Mouse (Mus musculus) forebrain, embryonic 13.5 days (tissue): Measurements from ENCODE around the gene Gm10665. TPM values are rescaled to one million over a fixed set of nuclear protein-coding genes. Genes with fewer than 3 reads are reported as not detected.
"Not testable (repeated sequence)": the region's sequence is repeated elsewhere in the genome, so short reads cannot be mapped to it uniquely, and the experiment has no call there.

Experiments
- ATAC-seq: fragments of 200-750 bp; cut with Nextera tagmentation; 2 replicates; pipeline ENCODE4 v1.8.0; 2017
- H3K27ac ChIP-seq: fragments of 300-500 bp; sonication (generic); 2 replicates; pipeline ENCODE4 v1.5.1; 2015; ENCODE audit warnings: inconsistent platforms, mild to moderate bottlenecking, moderate library complexity
- H3K27me3 ChIP-seq: fragments of 300-500 bp; sonication (generic); 2 replicates; pipeline ENCODE4 v1.6.1; 2015; ENCODE audit warnings: mild to moderate bottlenecking, inconsistent platforms
- H3K36me3 ChIP-seq: fragments of 300-500 bp; sonication (generic); 2 replicates; pipeline ENCODE4 v1.6.1; 2015; ENCODE audit warnings: mild to moderate bottlenecking, inconsistent platforms; ENCODE audit not compliant: poor library complexity, severe bottlenecking
- H3K4me1 ChIP-seq: fragments of 300-500 bp; sonication (generic); 2 replicates; pipeline ENCODE4 v1.6.1; 2015; ENCODE audit warnings: inconsistent platforms
- H3K4me2 ChIP-seq: fragments of 300-500 bp; sonication (generic); 2 replicates; pipeline ENCODE4 v1.6.1; 2015; ENCODE audit warnings: inconsistent platforms, mild to moderate bottlenecking, moderate library complexity
- H3K4me3 ChIP-seq: fragments of 300-500 bp; sonication (generic); 2 replicates; pipeline ENCODE4 v1.5.1; 2015; ENCODE audit warnings: mild to moderate bottlenecking, inconsistent platforms
- H3K9ac ChIP-seq: fragments of 300-500 bp; sonication (generic); 2 replicates; pipeline ENCODE4 v1.6.1; 2015; ENCODE audit warnings: mild to moderate bottlenecking, inconsistent platforms
- H3K9me3 ChIP-seq: fragments of 300-500 bp; sonication (generic); replicated peaks from 2 replicates; pipeline ENCODE4 v1.6.1; 2016; ENCODE audit warnings: inconsistent platforms
- WGBS: fragments of 180-500 bp; shearing (Covaris S2); methylation state at CpG from one replicate; pipeline ENCODE4 v1.1.7; 2015; 5-methylcytosine and 5-hydroxymethylcytosine counted together
- polyA plus RNA-seq: library from polyadenylated mRNA; unstranded; fragments of >200 nt; fragmentation: Nextera tagmentation; extraction: Ambion mirVana; gene quantifications from 2 replicates; pipeline ENCODE4 v1.2.1, GENCODE M21; 2015

The Gm10665 gene
- polyA plus RNA-seq, result not detected in 2 replicates

DNA sequence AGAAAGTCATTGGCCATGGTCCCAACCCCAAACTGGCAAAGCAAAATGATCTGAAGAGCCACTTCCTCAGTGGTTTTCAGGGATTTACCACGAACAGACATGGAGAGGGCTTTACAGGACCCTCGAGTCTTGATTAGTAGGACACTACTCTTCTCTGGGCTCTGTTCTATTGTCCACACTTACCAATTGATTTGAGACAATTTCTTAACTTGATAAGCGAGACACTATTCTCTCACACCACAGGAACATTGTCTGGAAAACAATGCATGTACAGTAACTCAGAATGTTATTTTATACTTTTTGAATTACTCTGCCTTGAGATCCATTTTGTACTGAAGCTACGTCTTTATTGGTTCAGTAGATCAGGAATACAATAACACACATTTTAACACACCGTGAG is at the start of gene Gm10665:
Gm10665 (minus strand) TSS at position 101 of the 400 bp plus-strand sequence.
- not testable (repeated sequence) for H3K9ac ChIP-seq, H3K27me3 ChIP-seq, H3K27ac ChIP-seq, H3K9me3 ChIP-seq, ATAC-seq, H3K36me3 ChIP-seq, H3K4me3 ChIP-seq, H3K4me1 ChIP-seq, H3K4me2 ChIP-seq
- no CpG with 5 or more reads among the region's 5 CpGs for WGBS

- not testable (repeated sequence) for H3K9me3 ChIP-seq, H3K36me3 ChIP-seq, H3K4me2 ChIP-seq, H3K27me3 ChIP-seq, H3K9ac ChIP-seq, H3K27ac ChIP-seq, H3K4me1 ChIP-seq, ATAC-seq, H3K4me3 ChIP-seq
- WGBS, result 44% methylated on average over 2 of the region's 3 CpGs
These were observed 35.7 kb upstream of the Gm10665 start, which contains the start of gene Vmn1r151 for GRCm38 (mm10) chr7:22499578-22499977. Vmn1r151 (minus strand) TSS chr7:22499678.

GRCm38 (mm10) chr7:22438129-22438528 is 25.7 kb downstream of the Gm10665 start, which contains the start of gene Vmn1r149:
Vmn1r149 (minus strand) TSS chr7:22438229.
- not testable (repeated sequence) for H3K27ac ChIP-seq, ATAC-seq, H3K4me1 ChIP-seq, H3K27me3 ChIP-seq, H3K4me2 ChIP-seq, H3K9ac ChIP-seq, H3K9me3 ChIP-seq, H3K4me3 ChIP-seq, H3K36me3 ChIP-seq
- no CpG with 5 or more reads among the region's 2 CpGs for WGBS

DNA sequence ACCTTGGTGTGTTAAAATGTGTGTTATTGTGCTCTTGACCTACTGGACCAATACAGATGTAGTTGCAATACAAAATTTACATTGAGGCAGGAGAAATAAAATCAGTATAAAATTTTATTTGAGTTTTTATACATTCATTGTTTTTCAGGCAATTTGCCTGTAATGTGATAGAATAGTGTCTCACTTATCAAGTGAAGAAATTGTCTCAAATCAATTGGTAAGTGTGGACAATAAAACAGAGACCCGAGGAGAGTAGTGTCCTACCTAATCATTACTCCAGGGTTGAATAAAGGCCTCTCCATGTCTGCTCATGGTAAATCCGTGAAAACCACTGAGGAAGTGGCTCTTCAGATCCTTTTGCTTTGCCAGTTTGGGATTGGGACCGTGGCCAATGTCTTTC is 50.6 kb downstream of the Gm10665 start, which contains the start of gene Vmn1r148:
Vmn1r148 (plus strand) TSS at position 301 of the 400 bp plus-strand sequence.
- not testable (repeated sequence) for H3K4me2 ChIP-seq, ATAC-seq, H3K4me1 ChIP-seq, H3K27me3 ChIP-seq, H3K9me3 ChIP-seq, H3K9ac ChIP-seq, H3K4me3 ChIP-seq, H3K36me3 ChIP-seq, H3K27ac ChIP-seq
- WGBS, result no CpG with 5 or more reads among the region's 3 CpGs

Other genes starting within 250 kb of the Gm10665 start
- gene Gm8453, start 234.6 kb downstream of the Gm10665 start, polyA plus RNA-seq, result not detected in 2 replicates
- not detected in 2 replicates for gene Gm4187, start 134.4 kb downstream of the Gm10665 start, polyA plus RNA-seq
- not detected in 2 replicates for gene Gm8660, start 93.0 kb downstream of the Gm10665 start, polyA plus RNA-seq
- gene Vmn1r148, start 50.5 kb downstream of the Gm10665 start, polyA plus RNA-seq, result not detected in 2 replicates
- gene Vmn1r149, start 25.8 kb downstream of the Gm10665 start, polyA plus RNA-seq, result not detected in 2 replicates
- not detected in 2 replicates for gene Vmn1r151, start 35.6 kb upstream of the Gm10665 start, polyA plus RNA-seq
- gene Vmn1r152, start 58.9 kb upstream of the Gm10665 start, polyA plus RNA-seq, result not detected in 2 replicates
- not detected in 2 replicates for gene Gm8677, start 70.8 kb upstream of the Gm10665 start, polyA plus RNA-seq
- gene Gm4201, start 101.3 kb upstream of the Gm10665 start, polyA plus RNA-seq, result not detected in 2 replicates
- not detected in 2 replicates for gene Gm4565, start 124.1 kb upstream of the Gm10665 start, polyA plus RNA-seq
- not detected in 2 replicates for gene Vmn1r155, start 193.9 kb upstream of the Gm10665 start, polyA plus RNA-seq
- not detected in 2 replicates for gene Gm8693, start 228.2 kb upstream of the Gm10665 start, polyA plus RNA-seq